Mouse (Mus musculus): Measurements from ENCODE around the gene Ric1.
"Not testable (repeated sequence)": the region's sequence is repeated elsewhere in the genome, so short reads cannot be mapped to it uniquely, and the experiment has no call there.

The Ric1 gene

DNA sequence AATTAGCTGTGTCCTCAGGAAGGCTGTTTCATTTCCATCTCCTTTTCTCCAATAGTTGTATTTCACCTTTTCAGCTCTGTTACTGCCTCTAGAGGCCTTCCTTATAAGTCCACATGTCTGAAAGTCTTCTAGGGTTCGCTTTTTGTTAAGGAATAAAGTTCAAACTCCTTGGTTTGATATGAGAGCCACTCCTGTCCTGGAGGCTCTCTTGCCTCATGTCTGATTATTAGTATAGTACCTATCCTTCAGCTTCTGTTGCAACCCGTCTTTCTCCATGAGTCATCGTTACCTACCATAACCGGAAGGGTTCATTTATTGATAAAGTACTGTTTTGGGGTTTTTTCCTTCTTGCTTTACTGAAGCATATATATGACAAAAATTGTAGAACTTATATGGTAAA lies 5.2 kb downstream of the Ric1 start:
- DNase-seq (ENCODE audit: low read depth) = no peak

DNA sequence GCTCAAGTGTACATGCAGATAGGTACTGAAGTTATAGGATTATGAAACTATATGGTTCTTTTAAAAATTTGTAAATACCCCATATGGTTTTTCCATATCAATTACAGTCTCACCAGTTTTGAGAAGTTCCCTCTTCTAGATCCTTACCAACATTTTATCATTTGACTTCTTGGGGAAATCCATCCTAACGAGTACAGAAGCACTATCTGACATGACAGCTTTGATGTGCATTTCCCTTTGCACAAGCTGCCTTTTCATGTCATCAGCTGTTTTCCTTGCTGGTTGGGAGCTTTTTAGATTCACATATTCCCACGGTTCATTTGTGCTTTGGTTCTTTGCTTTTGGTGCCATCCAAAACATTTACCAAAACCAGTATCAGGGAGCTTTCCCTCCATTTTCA lies 6.5 kb downstream of the Ric1 start:
- DNase-seq (ENCODE audit: low read depth) = no peak

DNA sequence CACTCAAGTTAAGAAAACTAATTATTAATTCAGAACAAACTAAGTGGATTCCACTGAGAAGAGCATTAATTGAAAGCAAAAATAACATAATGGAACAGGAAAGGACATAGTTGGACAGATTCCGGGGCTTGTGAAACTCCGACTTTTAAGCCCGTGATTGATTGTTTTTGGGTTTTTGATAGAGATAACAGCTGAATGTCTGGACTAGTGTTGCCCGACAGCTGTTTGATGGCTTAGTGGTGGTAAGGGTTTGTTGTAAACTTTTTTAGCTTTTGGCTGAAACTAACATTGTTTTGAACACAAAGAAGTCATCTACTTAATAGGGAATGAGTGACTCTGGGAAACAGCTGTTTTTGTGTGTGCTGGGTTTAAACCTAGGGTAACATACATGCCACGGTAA lies 11.9 kb downstream of the Ric1 start:
- DNase-seq (ENCODE audit: low read depth) = no peak

DNA sequence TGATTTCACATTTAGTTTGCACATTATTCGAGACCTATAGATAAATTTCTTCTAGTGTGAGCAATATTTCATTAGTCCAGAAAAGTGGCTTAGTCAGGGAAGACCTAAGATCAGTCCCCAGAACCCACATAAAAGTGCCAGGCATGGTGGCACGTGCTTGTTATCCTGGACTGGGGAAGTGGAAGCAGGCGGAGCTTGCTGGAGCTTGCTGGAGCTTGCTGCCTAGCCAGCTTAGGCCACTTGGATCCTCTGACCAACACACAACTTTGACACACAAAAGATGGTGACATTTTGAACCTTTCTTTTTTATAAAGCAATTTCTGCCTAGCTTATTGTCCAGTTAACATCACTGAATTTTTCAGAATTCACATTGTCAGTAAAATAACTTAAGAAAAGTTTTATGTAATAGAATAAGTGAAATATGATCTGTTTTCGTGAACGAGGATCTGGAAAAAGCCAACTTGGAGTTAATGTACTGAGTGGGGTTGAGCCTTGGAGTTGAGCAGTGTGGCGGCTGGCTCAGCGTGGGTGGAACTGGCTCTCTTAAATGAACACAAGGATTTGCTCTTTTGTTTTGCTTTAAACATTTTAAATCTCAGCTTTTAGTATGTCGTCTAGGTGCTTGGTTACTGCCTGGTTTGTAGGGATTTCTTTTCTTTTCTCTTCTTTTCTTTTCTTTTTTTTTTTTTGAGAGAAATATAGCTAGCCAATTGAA lies 20.3 kb downstream of the Ric1 start:
- no peak for DNase-seq (ENCODE audit: low read depth)

DNA sequence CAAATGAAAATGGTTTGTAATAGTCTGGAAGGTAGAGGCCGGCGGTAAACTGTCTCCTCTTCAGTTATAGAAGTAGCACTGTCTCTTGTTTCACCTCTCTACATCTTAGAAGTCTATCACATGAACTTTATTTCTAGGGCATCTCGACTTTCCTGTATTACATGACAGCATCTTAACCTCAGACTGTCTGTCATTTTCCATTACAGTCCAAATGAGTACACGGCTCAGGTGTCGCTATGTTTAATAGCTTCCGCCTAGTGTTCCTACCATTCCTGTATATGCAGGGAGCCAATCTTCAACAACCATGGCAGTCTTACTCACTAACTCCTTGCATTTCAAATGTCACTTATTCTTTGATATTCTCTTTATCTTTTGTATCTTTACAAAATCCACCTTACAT lies 21.9 kb downstream of the Ric1 start:
- DNase-seq (ENCODE audit: low read depth) = no peak

DNA sequence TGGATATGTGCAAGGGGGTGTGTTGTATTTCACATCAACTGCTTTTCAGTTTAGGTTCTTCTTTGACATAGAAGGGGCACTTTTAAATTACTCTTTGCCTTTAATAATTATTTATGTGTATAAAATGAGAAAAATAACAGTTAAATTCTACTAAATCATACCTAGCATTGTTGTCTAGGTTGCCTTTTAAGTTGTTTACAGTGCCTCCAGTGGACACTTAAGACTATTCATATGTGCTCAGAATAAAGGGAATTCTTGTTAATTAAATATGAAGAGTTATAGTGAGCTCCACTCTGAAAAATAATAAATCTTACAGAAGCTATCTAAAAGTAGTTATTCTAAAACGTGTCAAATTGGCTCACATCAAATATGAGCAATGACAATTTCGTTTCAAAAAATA lies 28.5 kb downstream of the Ric1 start:
- DNase-seq (ENCODE audit: low read depth) = no peak

DNA sequence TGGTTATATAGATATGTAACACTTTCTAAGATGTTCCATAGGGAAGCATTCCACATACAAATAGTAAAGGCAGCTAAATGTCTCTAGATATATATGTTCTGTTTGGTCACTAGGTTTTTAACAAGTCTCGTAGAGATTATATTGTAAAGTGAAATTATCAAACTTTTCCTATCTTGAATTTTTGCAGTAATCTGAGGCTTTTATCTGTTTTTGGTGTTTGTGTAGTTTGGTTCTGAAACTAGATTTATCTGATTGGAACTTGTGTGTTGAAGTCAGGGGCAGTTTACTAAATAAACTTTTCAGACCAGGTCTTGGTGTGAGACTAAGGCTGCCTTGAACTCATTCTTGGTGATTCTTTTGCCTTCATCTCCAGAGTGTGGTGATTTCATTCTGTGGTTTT lies 29.0 kb downstream of the Ric1 start:
- DNase-seq (ENCODE audit: low read depth) = no peak

DNA sequence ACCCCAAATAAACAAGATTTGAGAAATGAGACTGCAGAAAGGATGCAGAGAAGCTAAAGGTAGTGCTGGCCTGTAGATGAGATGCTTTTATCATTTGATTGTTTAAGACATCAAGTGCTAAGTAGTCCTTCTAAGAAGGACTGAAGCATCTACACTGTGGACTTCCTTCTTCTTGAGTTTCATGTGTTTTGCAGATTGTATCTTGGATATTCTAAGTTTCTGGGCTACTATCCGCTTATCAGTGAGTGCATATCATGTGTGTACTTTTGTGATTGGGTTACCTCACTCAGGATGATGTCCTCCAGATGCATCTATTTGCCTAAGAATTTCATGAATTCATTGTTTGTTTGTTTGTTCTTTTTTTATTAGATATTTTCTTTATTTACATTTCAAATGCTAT lies 29.9 kb downstream of the Ric1 start:
- DNase-seq (ENCODE audit: low read depth) = not testable (repeated sequence)

DNA sequence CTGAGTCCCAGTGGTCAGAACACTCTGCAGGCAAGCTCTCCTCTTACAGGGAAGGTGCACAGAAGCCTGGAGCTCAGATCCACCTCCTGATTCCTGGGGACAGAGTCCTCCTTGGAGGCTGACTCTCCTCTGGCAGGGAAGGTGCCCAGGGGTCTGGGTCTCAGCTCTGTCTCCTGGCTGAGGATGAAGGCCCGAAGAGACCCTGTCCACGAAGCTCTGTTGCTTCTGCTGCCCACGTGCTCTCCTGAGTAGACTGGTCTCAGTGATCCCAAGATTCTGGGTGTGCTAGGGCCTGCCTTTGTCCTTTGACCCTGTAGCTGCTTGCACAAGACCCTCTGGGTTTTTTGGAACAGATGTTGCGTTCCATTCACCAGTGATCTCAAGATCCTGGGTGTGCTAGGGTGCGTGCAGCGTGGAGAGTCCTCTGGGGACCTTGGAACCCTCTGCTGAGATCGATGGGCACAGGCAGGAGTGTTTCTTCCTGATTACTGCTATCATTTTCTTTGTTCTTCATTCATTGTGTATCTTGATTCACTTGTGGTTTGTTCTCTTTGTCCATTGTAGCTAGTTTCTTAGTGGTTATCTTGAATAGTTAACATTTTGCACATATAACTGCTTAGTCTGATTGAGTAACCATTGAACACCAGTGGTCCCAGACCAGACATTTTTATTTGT lies 35.2 kb downstream of the Ric1 start:
- not testable (repeated sequence) for DNase-seq (ENCODE audit: low read depth)

DNA sequence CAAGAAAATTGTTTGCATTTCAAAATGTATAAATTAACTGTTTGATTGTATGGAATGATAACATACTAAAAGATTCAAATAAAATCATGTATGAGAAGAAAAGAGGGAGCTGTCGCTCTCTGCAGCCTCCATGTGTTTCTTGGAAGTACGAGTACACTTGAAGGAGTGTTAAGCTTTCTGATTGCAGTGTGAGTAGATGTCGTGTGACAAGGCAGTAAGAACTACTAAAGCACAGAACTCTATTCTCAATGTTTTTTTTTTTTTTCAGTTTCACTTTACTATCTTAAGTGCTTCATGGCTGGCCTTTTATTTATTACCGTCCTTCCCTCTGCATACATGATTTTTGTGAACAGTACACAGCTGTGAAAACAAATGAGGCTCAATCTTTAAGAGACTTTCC lies 40.1 kb downstream of the Ric1 start:
- DNase-seq (ENCODE audit: low read depth) = no peak

DNA sequence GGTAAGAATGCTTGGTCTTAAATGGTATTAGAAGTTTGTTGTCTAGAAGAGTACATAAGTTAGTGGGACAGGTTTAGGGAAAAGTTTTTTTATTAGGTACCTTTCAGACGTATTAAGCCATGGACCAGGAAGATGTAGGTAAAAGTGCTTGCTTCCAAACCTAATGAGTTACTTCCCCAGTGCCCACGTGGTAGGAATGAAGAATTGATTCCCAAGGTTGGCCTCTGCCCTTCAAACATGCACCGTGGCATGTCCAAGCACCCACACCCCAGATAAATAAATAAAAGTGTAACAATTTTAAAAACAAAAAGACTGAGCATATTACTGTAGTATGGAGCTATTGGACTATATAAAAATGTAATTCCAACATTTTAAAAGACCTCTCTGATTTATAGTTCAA lies 40.5 kb downstream of the Ric1 start:
- no peak for DNase-seq (ENCODE audit: low read depth)

DNA sequence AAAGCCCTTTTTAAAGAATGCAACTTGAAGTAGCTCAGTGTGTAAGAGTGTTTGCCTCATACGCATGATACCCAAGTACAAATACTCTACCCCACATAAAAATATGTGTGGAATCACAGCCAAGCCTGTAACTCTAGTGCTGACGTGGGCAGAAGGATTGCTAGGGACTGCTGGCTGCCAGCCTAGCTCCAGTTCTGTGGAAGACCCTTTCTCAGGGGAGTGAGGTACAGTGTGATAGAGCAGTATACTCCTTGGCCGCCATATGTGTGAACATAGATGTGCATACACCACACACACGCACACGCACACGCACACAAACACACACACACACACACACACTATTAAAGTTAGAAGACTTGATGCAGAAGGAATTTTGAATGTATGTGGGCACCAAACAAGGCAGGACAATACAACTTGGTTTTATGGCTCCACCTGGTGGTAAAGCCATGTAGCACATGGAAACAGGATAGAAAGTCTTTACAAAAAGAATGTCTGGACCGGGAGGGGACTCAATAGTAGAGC lies 41.2 kb downstream of the Ric1 start:
- peak; percentile 23 for DNase-seq (ENCODE audit: low read depth)

DNA sequence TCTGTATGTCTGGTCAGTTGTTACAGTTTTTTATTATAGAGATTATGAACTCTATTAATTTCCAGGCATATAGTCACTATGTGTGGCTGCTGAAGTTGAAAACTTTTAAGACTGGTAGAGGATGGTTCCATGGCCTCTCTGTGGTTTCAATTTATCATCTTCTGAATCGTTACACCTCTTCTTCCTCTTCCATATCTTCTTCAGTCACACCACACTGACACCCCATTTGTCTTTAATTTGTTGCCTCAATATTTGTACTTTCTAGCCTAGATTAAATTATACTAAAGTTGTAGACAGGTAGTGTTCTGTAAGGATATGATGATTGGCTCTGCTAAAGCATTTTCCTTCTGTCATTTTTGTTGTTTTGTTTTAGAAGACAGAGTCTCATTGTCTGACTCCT lies 44.4 kb downstream of the Ric1 start:
- DNase-seq (ENCODE audit: low read depth) = no peak

DNA sequence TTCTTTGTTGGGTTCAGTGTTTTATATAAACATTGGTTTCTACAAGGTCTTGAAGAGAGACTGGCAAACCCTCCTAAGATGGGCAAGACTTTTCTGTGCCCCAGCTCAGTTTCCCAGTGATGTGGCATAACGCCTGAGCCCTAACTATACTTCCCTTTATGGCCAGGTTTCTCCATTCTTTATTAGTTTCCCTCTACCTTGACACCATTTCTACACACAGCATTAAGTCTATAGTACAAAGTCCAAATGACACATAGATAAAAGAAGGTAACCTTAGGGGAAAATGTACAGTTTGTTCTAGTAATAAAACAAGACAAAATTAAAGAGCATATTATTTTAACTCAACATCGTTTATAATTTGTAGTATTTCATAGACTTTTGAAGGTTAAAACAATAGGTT lies 60.4 kb downstream of the Ric1 start:
- DNase-seq (ENCODE audit: low read depth) = no peak

DNA sequence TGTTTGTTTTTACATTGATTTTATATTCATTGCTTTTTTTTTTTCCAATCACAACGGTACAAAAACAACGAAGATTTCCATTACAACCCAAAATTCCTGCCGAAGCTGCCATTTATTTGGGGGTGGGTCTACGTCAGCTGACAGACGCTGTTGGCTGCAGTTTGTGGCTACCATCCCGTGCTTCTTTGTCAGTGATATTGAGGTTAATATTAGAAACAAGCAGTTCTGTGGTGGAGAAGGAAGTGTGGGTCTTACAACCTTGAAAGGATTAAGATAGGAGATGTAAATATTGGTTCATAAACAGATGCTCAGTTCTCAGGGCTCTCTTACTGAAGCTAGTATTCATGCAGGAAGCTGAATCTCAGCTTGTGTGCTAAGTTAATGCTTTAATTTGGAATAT lies 61.7 kb downstream of the Ric1 start:
- DNase-seq (ENCODE audit: low read depth) = no peak

DNA sequence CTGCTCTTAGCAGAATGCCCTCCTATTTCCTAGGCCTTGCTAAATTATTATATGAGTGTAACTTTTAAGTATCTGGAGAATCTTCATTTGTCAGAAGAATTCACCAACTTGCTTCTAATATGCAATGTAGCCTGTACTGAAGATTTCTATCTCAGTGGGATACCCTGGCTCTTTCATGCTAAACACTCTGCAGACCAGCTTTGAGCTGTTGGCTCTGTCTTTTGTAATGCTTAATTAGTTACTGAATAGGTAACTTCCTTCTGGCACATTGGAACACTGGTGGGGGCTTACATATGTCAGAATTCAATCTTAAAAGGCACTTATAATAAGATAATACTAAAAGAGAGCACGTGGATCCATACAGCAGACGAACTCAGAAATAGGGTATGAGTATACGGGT lies 71.7 kb downstream of the Ric1 start:
- not testable (repeated sequence) for DNase-seq (ENCODE audit: low read depth)

DNA sequence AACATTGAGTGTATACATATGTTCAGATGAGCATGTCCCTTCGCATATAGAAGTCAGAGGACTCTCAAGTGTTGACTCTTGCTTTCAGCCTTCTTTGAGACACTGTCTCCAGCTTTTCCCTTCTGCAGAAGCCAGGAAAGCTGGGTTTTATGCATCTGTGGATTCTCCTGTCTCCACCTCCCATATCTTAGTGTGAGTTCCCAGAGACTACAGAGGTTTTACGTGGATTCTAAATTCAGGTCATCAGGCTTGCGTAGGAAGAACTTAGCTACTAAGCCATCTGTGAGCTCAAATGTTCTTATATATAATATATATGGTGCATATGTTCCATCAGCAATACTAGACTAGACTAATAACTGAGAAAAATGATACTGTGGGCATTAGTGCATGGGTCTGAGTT lies 74.2 kb downstream of the Ric1 start:
- DNase-seq (ENCODE audit: low read depth) = no peak

DNA sequence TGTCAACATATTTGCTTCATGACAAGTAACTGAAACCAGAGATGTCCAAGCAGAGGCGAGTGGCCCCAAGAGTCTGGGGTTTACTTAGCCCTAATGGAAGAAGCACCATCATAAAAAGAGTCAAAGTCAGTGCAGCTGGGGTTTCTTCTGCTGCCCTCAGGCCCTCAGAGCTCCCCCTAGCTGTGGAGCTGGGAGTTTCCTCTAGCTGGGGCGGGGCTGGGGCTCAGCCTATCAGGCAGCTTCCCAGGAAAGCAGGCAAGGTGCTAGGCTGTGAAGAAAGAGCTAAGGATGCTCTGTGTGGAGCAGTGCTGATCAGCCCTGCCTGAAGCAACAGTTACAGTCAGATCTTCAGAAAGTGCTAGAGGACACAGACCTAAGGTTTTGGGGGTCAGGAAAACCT lies 74.9 kb downstream of the Ric1 start:
- no peak for DNase-seq (ENCODE audit: low read depth)

DNA sequence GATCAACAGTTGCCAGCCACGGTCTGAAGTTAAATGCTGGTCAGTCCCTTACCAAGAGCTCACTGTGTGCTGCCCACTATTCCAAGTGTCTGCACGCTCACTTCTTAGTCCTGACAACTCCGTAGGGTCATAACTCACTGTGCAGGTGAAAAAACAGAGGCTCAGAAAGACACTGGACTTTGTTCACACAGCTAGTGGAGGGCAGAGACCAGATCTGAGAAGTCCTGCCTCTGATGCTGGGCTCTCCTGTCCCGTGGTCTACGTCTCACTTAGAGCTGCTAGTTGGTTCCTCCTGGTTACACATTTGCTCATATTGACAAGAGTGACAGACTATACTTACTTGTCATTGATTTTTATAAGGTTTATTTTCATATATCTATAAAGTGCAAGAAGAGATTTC lies 76.9 kb downstream of the Ric1 start:
- no peak for DNase-seq (ENCODE audit: low read depth)

DNA sequence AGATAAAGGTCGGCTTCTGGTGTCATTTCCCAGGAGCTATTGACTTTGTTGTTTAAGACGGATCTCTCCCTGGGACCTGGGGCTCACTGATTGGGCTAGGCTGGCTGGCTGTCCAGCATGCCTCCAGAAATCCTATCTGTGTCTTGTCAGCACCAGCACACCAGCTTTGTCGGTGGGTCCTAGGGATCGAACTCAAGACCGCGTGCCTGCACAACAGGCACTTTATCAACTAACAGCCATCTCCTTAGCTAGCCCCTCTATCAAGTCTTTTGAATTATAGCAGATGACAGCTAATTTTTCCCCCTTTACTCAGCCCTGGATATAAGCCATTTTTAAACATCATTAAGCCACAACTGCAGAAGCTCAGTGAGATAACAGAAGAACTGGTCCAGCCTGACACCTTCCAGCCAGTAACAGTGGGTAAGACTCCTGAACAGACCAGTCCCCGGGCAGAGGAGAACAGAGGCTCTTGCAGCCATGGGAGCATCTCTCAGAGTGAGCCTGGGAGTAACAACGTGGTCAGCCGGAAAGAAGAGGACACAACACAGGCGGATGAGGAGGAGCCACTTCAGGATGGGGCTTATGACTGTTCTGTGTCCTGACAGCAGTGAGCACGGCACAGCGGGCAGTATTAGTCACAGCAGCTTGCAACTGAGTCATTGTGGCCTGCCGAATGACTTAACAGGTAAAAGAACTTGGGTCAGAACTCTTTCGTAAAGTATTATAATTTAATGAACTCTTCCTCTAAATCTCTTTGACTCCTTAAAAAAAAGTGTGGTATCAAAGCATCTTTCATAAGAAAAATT lies 81.7 kb downstream of the Ric1 start:
- no peak for DNase-seq (ENCODE audit: low read depth)

DNA sequence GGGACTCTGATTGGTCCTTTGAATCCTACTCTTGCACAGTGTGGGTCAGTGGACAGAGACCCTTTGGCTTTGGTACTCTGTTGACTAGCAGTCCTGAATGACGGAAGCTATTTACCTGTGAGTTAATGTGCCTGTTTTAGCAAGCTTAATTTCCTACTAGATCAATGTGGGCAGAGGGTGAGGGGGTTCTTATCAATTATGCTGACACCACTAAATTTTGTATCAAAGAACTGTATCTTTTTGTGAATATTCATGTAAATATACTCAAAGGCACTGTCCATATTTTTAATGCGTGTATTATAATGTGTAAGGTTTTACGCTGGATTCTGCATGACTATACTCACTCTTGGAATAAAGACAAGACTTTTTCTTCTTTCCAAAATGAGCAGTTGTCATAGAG lies 82.6 kb downstream of the Ric1 start:
- DNase-seq (ENCODE audit: low read depth) = no peak

DNA sequence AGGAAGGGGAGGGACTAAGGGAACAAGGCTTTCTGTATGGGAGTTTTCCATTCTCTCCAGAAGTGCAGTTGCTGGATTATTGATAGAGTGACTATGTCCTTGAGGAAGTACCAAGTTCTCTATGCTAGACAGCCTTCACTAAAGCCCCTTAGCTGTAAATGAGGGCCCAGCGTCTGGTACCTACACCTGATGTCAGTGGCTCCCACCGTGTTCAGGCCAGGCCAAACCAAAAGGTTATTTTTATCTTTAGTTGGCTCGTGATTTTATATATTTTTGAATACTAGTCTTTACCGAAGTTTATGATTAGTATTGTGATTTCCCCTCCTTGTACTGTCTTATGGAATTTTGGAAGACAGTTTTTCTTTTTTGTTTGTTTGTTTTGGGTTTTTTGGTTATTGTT lies 85.4 kb downstream of the Ric1 start:
- no peak for DNase-seq (ENCODE audit: low read depth)

DNA sequence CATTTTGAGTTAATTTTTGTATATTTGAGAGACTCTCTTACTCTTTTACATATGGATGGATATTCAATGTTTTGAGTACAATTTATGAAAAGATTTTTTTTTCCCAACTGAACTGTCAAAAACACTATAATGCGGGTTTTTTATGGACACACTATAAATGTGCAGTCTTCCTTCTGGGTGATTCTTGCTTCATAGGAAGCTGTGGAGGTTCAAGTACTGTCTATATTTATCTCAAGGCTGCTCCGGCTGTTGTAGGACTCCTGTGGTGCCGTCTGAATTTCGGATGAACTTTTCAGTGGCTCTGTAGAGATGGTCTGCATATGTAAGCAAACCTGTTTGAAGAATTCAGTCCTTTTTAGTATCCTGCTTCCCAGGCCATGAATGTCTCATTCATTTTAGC lies 86.1 kb downstream of the Ric1 start:
- no peak for DNase-seq (ENCODE audit: low read depth)

Measured in fibroblast of lung, adult 2 months (primary cell).